Mouse (Mus musculus): Measurements from ENCODE around the gene Igf2. TPM values are rescaled to one million over a fixed set of nuclear protein-coding genes. Genes with fewer than 3 reads are reported as not detected.
A peak's percentile ranks its signal among the peaks of the same experiment; 100 is the strongest.

Gene Igf2
- 94.7 and 122 TPM in 2 replicates for polyA plus RNA-seq (2016; fragmentation: Nextera tagmentation; extraction: Ambion mirVana)

DNA sequence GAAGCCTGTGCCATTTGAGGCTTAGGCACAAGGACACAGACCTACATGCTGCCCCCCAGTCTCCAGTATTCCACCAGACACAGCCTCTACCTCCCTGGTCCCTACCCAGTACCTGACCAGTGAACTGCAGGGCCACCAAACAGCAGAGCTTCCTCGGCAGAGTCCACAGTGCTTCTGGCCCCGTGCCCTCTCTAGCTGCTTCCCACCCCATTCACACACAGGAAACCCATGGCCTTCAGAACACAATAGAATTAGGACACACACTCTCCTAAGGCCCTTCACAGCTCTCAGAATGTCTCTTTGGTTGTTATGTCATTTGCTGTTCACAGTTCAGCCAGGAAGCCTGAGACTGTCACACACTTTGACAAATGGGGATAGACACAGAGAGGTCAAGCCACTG is at the start of gene Igf2:
Gene Igf2 (minus strand): TSS at position 158 of the 400 bp plus-strand sequence.
- H3K4me2 ChIP-seq, result no peak within 1 kb of the TSS
- peaks cover 4% of the 10 kb centered on the region; the same call in 1 of the 2 replicates for H3K4me1 ChIP-seq

DNA sequence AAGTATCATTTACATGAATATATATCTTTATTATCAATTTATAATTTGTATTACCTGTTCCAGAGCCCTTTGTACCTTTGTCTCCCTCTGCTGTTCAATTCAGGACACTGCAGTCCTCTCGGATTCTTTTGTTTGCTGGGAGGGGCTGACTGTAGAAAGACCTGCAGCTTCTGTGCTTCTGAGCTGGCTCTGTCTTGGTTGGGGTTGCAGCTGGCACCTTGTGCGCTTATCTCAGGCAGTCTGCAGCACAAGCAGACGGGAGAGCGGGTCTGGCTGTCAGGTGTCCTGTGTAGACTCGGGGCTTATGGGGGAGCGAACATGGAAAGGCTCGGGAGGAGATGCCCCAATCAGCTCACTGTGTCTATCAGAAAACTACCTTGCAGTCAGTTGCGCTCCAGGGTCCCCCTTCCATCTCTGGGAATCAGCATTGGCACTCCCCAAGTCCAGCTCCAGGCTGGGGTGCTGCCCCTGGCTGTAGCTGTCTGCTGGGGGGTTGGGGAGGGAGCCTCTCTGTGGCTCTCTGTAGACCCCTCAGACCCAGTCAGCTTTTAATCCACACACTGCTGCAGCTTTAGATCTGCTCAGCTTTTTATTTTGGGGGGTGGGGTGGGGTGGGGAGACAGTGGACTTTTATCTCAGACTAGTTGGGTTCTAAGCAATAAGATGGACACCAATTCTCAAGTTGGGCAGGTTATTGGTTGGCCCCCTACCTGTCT is 48.3 kb upstream of the Igf2 start:
- H3K4me2 ChIP-seq, result peak overlapping the region; percentile 53
- H3K9me3 ChIP-seq, result no peaks in the 10 kb centered on the region
- ATAC-seq (ENCODE audit: low FRiP score), result peak; percentile 23; the same call in 1 of the 2 replicates
- H3K4me3 ChIP-seq (replicated peaks), result peak overlapping the region; percentile 31
- no peaks in the 10 kb centered on the region for H3K36me3 ChIP-seq (replicated peaks)
- H3K9ac ChIP-seq, result peak overlapping the region; percentile 62
- H3K27me3 ChIP-seq, result no peaks in the 10 kb centered on the region
- H3K27ac ChIP-seq, result 0 out of 2 replicates have a peak overlapping the region, but pooled peaks have one; percentile 25
- H3K4me1 ChIP-seq, result no peaks in the 10 kb centered on the region
- 16% methylated on average over 8 of the region's 8 CpGs for WGBS

More for the DNA sequence above, at the start of gene Igf2:
- Histone ChIP-seq H3K4me3 (replicated peaks) (no peak within 1 kb of the TSS), H3K36me3 (replicated peaks) (no peaks in the 10 kb centered on the region), H3K9ac (no peak within 1 kb of the TSS), H3K27ac (no peak within 1 kb of the TSS), H3K27me3 (peaks cover 57% of the 10 kb centered on the region), H3K9me3 (peaks cover 19% of the 10 kb centered on the region)
- no peak for ATAC-seq (ENCODE audit: low FRiP score)
- 82% methylated on average over 2 of the region's 2 CpGs for WGBS

DNA sequence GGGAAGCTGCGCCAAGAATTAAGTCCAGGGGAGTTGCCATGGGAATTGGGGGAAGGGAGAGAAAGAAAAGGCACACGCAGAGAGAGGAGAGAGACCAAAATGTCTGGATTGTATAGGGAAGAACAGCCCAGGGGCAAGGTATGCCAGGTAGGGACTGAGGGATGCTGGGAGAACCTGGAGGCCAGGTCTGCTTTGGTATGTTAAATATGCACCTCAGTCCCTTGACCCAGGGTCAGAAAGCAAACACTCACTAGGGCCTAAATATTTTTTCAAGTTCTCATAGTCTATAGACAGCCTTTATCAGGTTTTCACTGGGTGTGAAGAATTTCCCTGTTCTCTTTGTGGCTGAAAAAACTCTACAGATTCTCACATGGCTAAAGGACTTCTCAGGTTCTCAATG is 40.3 kb upstream of the Igf2 start:
- H3K27me3 ChIP-seq, result no peaks in the 10 kb centered on the region
- H3K27ac ChIP-seq, result no peak overlapping the region
- H3K4me2 ChIP-seq, result no peak overlapping the region
- H3K4me3 ChIP-seq (replicated peaks), result no peak overlapping the region
- 82% methylated on average over 2 of the region's 2 CpGs for WGBS
- H3K4me1 ChIP-seq, result no peaks in the 10 kb centered on the region
- H3K9me3 ChIP-seq, result no peaks in the 10 kb centered on the region
- ATAC-seq (ENCODE audit: low FRiP score), result no peak
- no peaks in the 10 kb centered on the region for H3K36me3 ChIP-seq (replicated peaks)
- H3K9ac ChIP-seq, result no peak overlapping the region

DNA sequence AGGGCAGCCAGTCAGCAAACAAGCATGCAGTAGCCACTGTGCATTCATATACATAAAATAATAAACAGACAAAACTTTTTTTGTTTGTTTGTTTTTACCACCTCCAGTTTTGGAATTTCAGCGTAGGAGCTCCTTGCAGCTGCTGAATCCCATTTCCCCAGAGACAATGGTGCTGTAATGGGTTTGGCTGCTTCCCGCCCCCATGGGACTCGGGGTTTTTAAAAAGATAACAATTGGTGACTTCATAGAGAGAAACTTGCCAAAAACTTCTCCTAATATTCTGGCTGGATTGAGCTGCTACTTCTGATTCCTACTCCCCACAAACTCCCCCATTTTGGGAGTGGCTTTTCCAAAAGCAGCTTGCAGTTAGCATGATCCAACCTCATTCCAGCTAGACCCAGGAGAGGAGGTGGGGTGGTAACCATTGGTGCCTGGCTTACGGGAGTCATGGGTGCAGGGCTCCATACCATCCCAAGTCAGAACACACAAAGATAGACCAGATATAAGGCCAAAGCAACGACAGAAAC is 32.8 kb upstream of the Igf2 start:
- Histone ChIP-seq H3K4me1 (no peaks in the 10 kb centered on the region), H3K9me3 (no peaks in the 10 kb centered on the region)
- 65% methylated on average over 5 of the region's 5 CpGs for WGBS

DNA sequence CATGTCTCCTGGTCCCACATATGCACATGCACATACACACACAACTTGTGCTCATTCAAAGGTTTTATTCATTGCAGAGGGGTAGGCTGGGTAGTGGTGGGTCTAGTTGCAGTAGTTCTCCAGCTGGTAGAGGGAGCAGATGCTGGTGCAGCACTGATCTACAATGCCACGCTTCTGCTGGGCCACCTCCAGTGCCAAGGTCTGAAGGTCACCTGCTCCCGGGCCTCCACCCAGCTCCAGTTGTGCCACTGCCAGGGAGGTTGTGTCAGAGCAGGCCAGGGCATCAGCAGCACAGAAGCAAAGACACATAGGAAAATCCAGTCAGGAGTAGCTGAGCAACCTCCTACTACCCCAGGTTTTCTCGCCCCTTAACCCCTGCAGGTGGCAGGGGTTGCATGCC is 12.0 kb upstream of the Igf2 start:
- Histone ChIP-seq H3K4me2 (no peak overlapping the region), H3K9me3 (no peaks in the 10 kb centered on the region), H3K4me3 (replicated peaks) (no peak overlapping the region), H3K27ac (no peak overlapping the region), H3K9ac (no peak overlapping the region), H3K36me3 (replicated peaks) (no peaks in the 10 kb centered on the region), H3K4me1 (no peaks in the 10 kb centered on the region), H3K27me3 (no peaks in the 10 kb centered on the region)
- ATAC-seq (ENCODE audit: low FRiP score), result no peak
- WGBS, result 81% methylated on average over 3 of the region's 3 CpGs

More for the DNA sequence above, 32.8 kb upstream of the Igf2 start:
- no peak overlapping the region for H3K9ac ChIP-seq
- ATAC-seq (ENCODE audit: low FRiP score), result no peak
- H3K36me3 ChIP-seq (replicated peaks), result no peaks in the 10 kb centered on the region
- no peaks in the 10 kb centered on the region for H3K27me3 ChIP-seq
- H3K4me2 ChIP-seq, result no peak overlapping the region
- H3K27ac ChIP-seq, result no peak overlapping the region
- H3K4me3 ChIP-seq (replicated peaks), result no peak overlapping the region

DNA sequence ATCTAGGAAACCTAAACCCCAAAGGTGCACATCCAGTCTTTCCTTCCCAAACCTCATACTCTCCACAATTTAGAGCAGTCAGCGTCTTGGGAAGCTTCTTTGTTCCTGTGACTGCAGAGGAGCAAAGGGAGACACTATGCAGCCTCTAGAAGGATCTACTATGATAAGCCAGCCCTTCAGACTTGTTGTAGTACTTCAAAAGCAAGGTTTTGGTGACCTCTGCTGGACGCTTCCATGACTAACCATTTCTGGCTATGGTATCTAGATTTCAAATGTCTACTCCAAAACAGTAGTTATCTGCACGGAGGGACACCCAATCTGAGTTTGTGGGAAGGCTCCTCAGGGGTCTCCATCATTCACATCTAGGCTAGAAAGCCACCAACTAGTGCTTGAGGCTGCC is 9.0 kb upstream of the Igf2 start:
- H3K9ac ChIP-seq, result no peak overlapping the region
- H3K9me3 ChIP-seq, result 0 out of 2 replicates have a peak, but pooled peaks cover 3% of the 10 kb centered on the region
- 14% methylated on average over 3 of the region's 3 CpGs for WGBS
- H3K36me3 ChIP-seq (replicated peaks), result no peaks in the 10 kb centered on the region
- H3K27ac ChIP-seq, result no peak overlapping the region
- H3K4me1 ChIP-seq, result no peaks in the 10 kb centered on the region
- no peaks in the 10 kb centered on the region for H3K27me3 ChIP-seq
- no peak overlapping the region for H3K4me3 ChIP-seq (replicated peaks)
- no peak overlapping the region for H3K4me2 ChIP-seq
- ATAC-seq (ENCODE audit: low FRiP score), result no peak

DNA sequence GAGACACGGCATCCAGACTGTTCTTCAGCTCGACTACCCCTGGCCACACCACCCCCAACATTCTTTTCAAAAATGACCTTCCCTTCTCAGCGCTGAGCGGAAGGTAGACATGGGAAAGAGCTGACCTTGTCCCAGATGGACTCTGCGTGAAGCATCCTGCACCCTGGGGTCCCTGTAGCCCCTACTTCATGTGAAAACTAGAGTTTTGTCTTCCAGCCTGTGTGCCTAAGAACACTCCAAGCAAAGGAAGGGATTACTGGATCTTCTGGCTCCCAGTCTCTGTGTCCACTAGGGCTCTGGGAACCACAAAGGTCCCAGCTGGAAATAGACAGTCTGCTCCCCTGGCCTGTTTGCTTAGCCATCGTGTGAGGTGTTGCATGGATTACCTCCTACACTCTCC is 8.5 kb upstream of the Igf2 start:
- ATAC-seq (ENCODE audit: low FRiP score), result no peak
- Histone ChIP-seq H3K4me2 (no peak overlapping the region), H3K27me3 (no peaks in the 10 kb centered on the region), H3K4me3 (replicated peaks) (no peak overlapping the region), H3K36me3 (replicated peaks) (no peaks in the 10 kb centered on the region), H3K27ac (no peak overlapping the region), H3K4me1 (no peaks in the 10 kb centered on the region), H3K9ac (no peak overlapping the region), H3K9me3 (peaks cover 7% of the 10 kb centered on the region; the same call in 1 of the 2 replicates)
- WGBS, result 71% methylated on average over 6 of the region's 6 CpGs

DNA sequence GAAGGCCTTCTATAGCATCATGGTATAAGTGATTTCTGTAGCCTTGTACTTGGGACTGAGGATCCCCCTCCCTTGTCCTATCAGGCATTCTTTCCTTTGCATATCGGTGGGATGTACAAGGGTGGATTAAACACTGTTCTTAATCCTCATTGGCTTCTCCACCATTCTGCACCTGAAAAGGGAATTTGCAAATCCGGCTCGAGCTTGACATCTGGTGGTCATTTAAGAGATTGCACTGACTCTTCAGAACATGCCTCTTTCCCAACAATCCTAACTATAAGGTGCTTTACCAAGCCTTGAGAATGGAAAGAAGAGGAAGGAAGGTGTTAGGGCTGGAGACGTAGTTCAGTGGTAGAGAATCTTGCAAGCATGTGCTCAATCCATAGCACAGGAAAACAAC is 5.5 kb upstream of the Igf2 start:
- 15% methylated on average over 4 of the region's 4 CpGs for WGBS
- no peak for ATAC-seq (ENCODE audit: low FRiP score)

DNA sequence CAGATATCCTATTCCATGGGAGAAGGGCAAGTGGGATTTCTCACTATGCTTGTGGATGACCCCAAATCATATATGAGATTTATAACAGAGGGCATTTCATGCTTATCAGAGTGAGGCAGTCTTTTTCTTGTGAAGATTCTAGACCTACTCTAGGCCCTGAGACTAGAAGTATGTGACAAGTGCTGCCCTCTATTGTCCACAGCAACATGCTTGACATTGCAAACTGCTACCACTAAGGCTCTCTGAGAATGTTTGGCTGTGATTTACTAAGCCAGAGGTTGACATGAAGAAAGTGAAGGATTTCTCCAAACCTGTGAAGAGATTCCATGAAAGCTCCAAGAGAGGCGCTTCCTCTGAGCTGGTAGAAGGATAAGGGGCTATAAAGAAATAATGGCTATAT is 4.5 kb upstream of the Igf2 start:
- Histone ChIP-seq H3K36me3 (replicated peaks) (no peaks in the 10 kb centered on the region), H3K4me1 (no peaks in the 10 kb centered on the region), H3K9me3 (peaks cover 19% of the 10 kb centered on the region), H3K9ac (no peak overlapping the region), H3K27ac (no peak overlapping the region), H3K4me3 (replicated peaks) (no peak overlapping the region), H3K27me3 (peaks cover 17% of the 10 kb centered on the region), H3K4me2 (no peak overlapping the region)
- no peak for ATAC-seq (ENCODE audit: low FRiP score)
- WGBS, result 89% methylated on average over 1 of the region's 1 CpGs

More for the DNA sequence above, 5.5 kb upstream of the Igf2 start:
- Histone ChIP-seq H3K9ac (no peak overlapping the region), H3K4me2 (no peak overlapping the region), H3K4me3 (replicated peaks) (no peak overlapping the region), H3K36me3 (replicated peaks) (no peaks in the 10 kb centered on the region), H3K27ac (no peak overlapping the region), H3K27me3 (peaks cover 6% of the 10 kb centered on the region), H3K4me1 (no peaks in the 10 kb centered on the region), H3K9me3 (peaks cover 19% of the 10 kb centered on the region)

DNA sequence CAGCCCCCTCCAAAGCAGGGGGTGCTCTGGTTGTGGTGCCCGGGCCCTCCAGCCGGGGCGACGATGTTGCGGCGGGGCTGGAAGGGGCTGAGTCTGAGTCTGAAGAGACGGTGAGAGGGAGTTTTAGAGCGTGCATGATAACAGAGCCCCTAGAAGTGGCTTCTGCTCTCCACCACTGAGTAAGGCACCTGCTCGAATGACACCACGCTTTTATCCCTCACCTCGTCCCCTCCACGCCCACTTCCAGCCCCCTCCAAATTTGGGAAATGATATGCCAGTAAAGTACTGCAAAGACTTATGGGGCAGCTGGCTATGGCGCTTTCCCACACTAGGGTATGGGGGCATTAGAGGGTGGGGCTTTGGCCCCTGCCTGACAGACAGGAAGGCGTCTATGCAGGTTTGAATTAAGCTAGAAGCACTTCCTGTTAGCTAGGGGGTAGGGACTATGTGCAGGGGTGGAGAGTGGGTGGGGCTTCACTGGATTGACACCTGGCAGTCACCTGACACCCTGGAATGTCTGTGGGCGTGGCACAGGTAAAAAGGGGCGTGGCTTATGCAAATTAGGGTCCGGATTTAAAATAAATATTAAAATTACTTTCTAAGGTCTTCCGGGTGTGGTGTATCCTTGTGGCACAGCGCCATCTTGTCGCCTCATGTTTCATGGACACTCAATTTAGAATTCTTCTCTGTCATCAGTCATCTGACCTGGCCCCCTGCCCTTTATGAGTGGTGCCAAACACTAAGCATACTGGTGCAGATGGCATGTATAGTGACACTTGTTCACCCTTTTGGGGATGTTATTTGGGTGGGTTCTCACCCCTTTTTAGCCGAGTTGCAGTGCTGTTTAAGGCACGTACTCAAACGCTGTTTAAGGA is 3.4 kb upstream of the Igf2 start, which contains the start of gene Gm49394:
Gene Gm49394 (minus strand): TSS at position 192 of the 875 bp plus-strand sequence.
- no peak for ATAC-seq (ENCODE audit: low FRiP score)
- Histone ChIP-seq H3K4me2 (no peak within 1 kb of the TSS), H3K9ac (no peak within 1 kb of the TSS), H3K27ac (no peak within 1 kb of the TSS), H3K4me3 (replicated peaks) (no peak within 1 kb of the TSS), H3K27me3 (peaks cover 28% of the 10 kb centered on the region), H3K36me3 (replicated peaks) (no peaks in the 10 kb centered on the region), H3K9me3 (peaks cover 19% of the 10 kb centered on the region), H3K4me1 (no peaks in the 10 kb centered on the region)
- 83% methylated on average over 23 of the region's 23 CpGs for WGBS

DNA sequence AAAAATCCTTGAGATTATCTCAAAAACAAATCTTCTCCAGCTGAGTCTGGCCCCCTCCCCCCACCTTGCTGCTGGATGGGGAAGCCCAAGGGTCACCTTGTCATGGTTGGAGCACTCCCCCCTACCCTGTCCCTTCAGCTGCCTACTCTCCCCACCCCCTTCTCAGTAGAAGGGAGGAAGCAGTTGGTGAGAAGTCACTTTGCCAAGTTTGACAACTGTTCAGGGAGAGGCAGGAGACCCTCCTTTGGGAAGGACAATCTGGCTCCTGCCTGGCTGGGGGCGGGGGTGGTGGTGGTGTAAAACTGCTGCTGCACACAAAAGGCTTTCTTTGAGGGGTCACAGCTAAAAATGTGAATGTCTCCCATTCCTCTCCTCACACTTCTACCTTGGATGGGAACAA is 1.7 kb upstream of the Igf2 start:
- H3K9ac ChIP-seq, result no peak overlapping the region
- no peak overlapping the region for H3K4me2 ChIP-seq
- no peak overlapping the region for H3K4me3 ChIP-seq (replicated peaks)
- H3K27ac ChIP-seq, result no peak overlapping the region
- ATAC-seq (ENCODE audit: low FRiP score), result no peak
- H3K36me3 ChIP-seq (replicated peaks), result no peaks in the 10 kb centered on the region
- H3K9me3 ChIP-seq, result peaks cover 19% of the 10 kb centered on the region
- peaks cover 44% of the 10 kb centered on the region for H3K27me3 ChIP-seq
- peaks cover 4% of the 10 kb centered on the region; the same call in 1 of the 2 replicates for H3K4me1 ChIP-seq
- 86% methylated on average over 1 of the region's 1 CpGs for WGBS

DNA sequence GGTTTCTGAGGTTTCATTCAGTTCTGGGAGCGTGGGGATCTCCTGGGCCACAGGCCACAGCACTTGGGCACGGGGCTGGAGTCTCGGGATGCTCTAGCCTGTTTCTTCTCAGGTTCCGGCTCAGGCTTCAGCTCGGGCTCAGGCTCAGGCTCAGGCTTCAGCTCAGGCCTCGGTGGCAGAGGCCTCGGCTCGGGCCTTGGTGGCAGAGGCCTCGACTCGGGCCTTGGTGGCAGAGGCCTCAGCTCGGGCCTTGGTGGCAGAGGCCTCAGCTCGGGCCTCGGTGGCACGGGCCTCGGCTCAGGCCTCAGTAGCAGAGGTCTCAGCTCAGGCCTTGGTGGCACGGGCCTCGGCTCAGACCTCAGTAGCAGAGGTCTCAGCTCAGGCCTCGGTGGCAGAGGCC is 905 bp upstream of the Igf2 start:
- no peak for ATAC-seq (ENCODE audit: low FRiP score)
- WGBS, result 94% methylated on average over 17 of the region's 18 CpGs

More for the DNA sequence above, 905 bp upstream of the Igf2 start:
- peaks cover 52% of the 10 kb centered on the region for H3K27me3 ChIP-seq
- H3K27ac ChIP-seq, result no peak overlapping the region
- H3K9ac ChIP-seq, result no peak overlapping the region
- no peak overlapping the region for H3K4me3 ChIP-seq (replicated peaks)
- peaks cover 4% of the 10 kb centered on the region; the same call in 1 of the 2 replicates for H3K4me1 ChIP-seq
- H3K9me3 ChIP-seq, result peaks cover 19% of the 10 kb centered on the region
- no peak overlapping the region for H3K4me2 ChIP-seq
- no peaks in the 10 kb centered on the region for H3K36me3 ChIP-seq (replicated peaks)

Data from forebrain, embryonic 12.5 days (tissue).